Mouse (Mus musculus) CH12.LX (cell line): ENCODE measurements around the gene Arhgef12.

Experiments used
- CTCF ChIP-seq, 2 experiments: IDR thresholded peaks in 1 of 2; conservative IDR thresholded peaks in 1 of 2; 2 replicates each; pipeline ENCODE4 v1.5.1; 2011 to 2012; ENCODE audit warnings: low read depth in 2 of 2, low read length in 2 of 2, improper control_type of control experiment in 1 of 2, inconsistent platforms in 1 of 2, mild to moderate bottlenecking in 1 of 2, moderate library complexity in 1 of 2
- E2F4 ChIP-seq: IDR thresholded peaks from 2 replicates; pipeline ENCODE4 v1.6.1; 2011; ENCODE audit warnings: low read depth, low read length, improper control_type of control experiment; ENCODE audit not compliant: insufficient replicate concordance
- EP300 ChIP-seq: IDR thresholded peaks from 2 replicates; pipeline ENCODE4 v1.6.1; 2011; ENCODE audit warnings: low read length, improper control_type of control experiment
- NELFE ChIP-seq: IDR thresholded peaks from 2 replicates; pipeline ENCODE4 v1.6.1; 2011; ENCODE audit warnings: low read depth, low read length, improper control_type of control experiment
- POLR2A ChIP-seq: IDR thresholded peaks from 2 replicates; pipeline ENCODE4 v1.6.1; 2011; ENCODE audit warnings: low read depth, mild to moderate bottlenecking, improper control_type of control experiment, low read length

DNA sequence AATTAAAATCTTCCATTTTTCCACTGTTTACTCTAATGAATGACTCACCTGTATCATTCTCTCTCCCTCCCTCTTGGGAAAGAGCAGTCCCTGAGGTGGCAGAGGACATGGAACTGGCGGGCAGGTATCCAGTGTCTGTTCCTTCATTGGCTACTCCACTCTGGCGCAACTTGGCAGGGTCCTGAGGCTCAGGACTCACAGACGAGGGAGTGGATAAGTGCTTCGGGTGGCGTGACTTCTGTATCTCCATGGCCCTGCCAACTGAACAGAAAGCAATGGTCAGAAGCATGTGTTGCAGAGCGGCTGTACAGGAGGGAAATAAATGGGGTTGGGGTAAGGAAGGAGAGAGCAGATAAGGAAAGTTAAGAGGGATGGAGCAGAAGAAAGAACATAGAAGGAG is 109.5 kb downstream of the Arhgef12 start:
- TF ChIP-seq E2F4 = no peak
- no peak for TF ChIP-seq EP300
- TF ChIP-seq NELFE = no peak
- TF ChIP-seq POLR2A = no peak
- no peak for TF ChIP-seq CTCF (conservative IDR thresholded peaks at IDR 0.05 in 1 of 2, IDR thresholded peaks at IDR 0.05 in 1 of 2; ENCODE audit: low read depth in 2 of 2, low read length in 2 of 2)
